Mouse (Mus musculus) gastrocnemius, adult 8-10 months (tissue): Measurements from ENCODE around the gene Apaf1. TPM values are rescaled to one million over a fixed set of nuclear protein-coding genes. Genes with fewer than 3 reads are reported as not detected.

Experiments used
- DNase-seq, 2 experiments: peaks; one replicate each; pipeline ENCODE4 v3.0.0; 2022; ENCODE audit warnings: low spot score in 2 of 2
- total RNA-seq, 4 experiments: library from RNA; stranded (reverse); gene quantifications; 2 replicates each; pipeline ENCODE4 v1.2.4; 2022

Gene Apaf1
- 1 to 10 TPM in 3 of 4 experiments, under 1 TPM in 1; 0.87 to 2.0 (median 1.7) TPM for total RNA-seq

GRCm38 (mm10) chr10:91082550-91083392, at the start of gene Apaf1, which contains the start of gene Ikbip:
Gene Apaf1 (minus strand): TSS chr10:91082770.
Gene Ikbip (plus strand): TSS chr10:91082940.
- DNase-seq = peak; percentile 100

- no peak for DNase-seq
Observed at GRCm38 (mm10) chr10:91131565-91131964, 49.0 kb upstream of the Apaf1 start.

GRCm38 (mm10) chr10:91130792-91131191, 48.2 kb upstream of the Apaf1 start:
- no peak for DNase-seq

- no peak for DNase-seq
Observed at GRCm38 (mm10) chr10:91128551-91129160, 46.1 kb upstream of the Apaf1 start.

- no peak for DNase-seq
Observed at GRCm38 (mm10) chr10:91127395-91127794, 44.8 kb upstream of the Apaf1 start.

GRCm38 (mm10) chr10:91126618-91127355, 44.2 kb upstream of the Apaf1 start:
- no peak for DNase-seq

GRCm38 (mm10) chr10:91123828-91124822, 41.6 kb upstream of the Apaf1 start, which contains the start of gene Slc25a3:
Gene Slc25a3 (minus strand): TSS chr10:91124059.
- DNase-seq = peak; percentile 94 to 98

GRCm38 (mm10) chr10:91123281-91123827, 40.8 kb upstream of the Apaf1 start:
- peak; percentile 24 to 45 for DNase-seq

GRCm38 (mm10) chr10:91122646-91123045, 40.1 kb upstream of the Apaf1 start:
- no peak for DNase-seq

GRCm38 (mm10) chr10:91116958-91117357, 34.4 kb upstream of the Apaf1 start:
- DNase-seq = no peak

GRCm38 (mm10) chr10:91109841-91110240, 27.3 kb upstream of the Apaf1 start:
- no peak for DNase-seq

GRCm38 (mm10) chr10:91105981-91106380, 23.4 kb upstream of the Apaf1 start:
- no peak for DNase-seq

- DNase-seq = no peak
Observed at GRCm38 (mm10) chr10:91102799-91103590, 20.4 kb upstream of the Apaf1 start.

- DNase-seq = no peak
Observed at GRCm38 (mm10) chr10:91101936-91102335, 19.4 kb upstream of the Apaf1 start.

- no peak for DNase-seq
Observed at GRCm38 (mm10) chr10:91100101-91100500, 17.5 kb upstream of the Apaf1 start.

- no peak for DNase-seq
Observed at GRCm38 (mm10) chr10:91098056-91098455, 15.5 kb upstream of the Apaf1 start.

GRCm38 (mm10) chr10:91094251-91095104, 11.9 kb upstream of the Apaf1 start:
- DNase-seq = no peak

- no peak for DNase-seq
Observed at GRCm38 (mm10) chr10:91092812-91093211, 10.2 kb upstream of the Apaf1 start.
